Mouse (Mus musculus) adrenal gland, postnatal 0 days (tissue): ENCODE measurements around the gene Tm7sf3. TPM values are rescaled to one million over a fixed set of nuclear protein-coding genes. Genes with fewer than 3 reads are reported as not detected.

Source experiments
- polyA plus RNA-seq: library from polyadenylated mRNA; unstranded; fragments of >200 nt; fragmentation: Nextera tagmentation; extraction: Ambion mirVana; gene quantifications from 2 replicates; pipeline ENCODE4 v1.2.1, GENCODE M21; 2015

Gene Tm7sf3
- 45.0 and 58.4 TPM in 2 replicates for polyA plus RNA-seq

GRCm38 (mm10) chr6:146642276-146643183 lies at the start of gene Tm7sf3, which contains the start of gene Med21:
Gene Tm7sf3, minus strand, starts transcription at chr6:146642824.
Gene Med21, plus strand, starts transcription at chr6:146642547.

GRCm38 (mm10) chr6:146577310-146578109 lies 65.1 kb downstream of the Tm7sf3 start, which contains the start of gene Ints13:
Gene Ints13, minus strand, starts transcription at chr6:146577835.

GRCm38 (mm10) chr6:146576903-146577302 lies 65.7 kb downstream of the Tm7sf3 start, which contains the start of gene Fgfr1op2:
Gene Fgfr1op2, plus strand, starts transcription at chr6:146577203.

Other genes starting within 250 kb of the Tm7sf3 start
- 8.7 and 20.4 TPM in 2 replicates for gene Itpr2, start 140.6 kb downstream of the Tm7sf3 start, polyA plus RNA-seq
- 66.7 and 91.6 TPM in 2 replicates for gene Fgfr1op2, start 65.6 kb downstream of the Tm7sf3 start, polyA plus RNA-seq
- gene Ints13, start 65.0 kb downstream of the Tm7sf3 start, polyA plus RNA-seq: 28.3 and 30.8 TPM in 2 replicates
- gene Med21, start 277 bp downstream of the Tm7sf3 start, polyA plus RNA-seq: 236 and 358 TPM in 2 replicates
- gene Stk38l, start 82.2 kb upstream of the Tm7sf3 start, polyA plus RNA-seq: 9.8 and 9.9 TPM in 2 replicates
- 2.2 and 3.0 TPM in 2 replicates for gene Arntl2, start 153.2 kb upstream of the Tm7sf3 start, polyA plus RNA-seq
- gene Smco2, start 207.3 kb upstream of the Tm7sf3 start, polyA plus RNA-seq: not detected in 2 replicates
- 27.3 and 43.5 TPM in 2 replicates for gene Ppfibp1, start 245.7 kb upstream of the Tm7sf3 start, polyA plus RNA-seq